ENCODE assay signal across 19 mouse cellular contexts in the genomic region with DNA sequence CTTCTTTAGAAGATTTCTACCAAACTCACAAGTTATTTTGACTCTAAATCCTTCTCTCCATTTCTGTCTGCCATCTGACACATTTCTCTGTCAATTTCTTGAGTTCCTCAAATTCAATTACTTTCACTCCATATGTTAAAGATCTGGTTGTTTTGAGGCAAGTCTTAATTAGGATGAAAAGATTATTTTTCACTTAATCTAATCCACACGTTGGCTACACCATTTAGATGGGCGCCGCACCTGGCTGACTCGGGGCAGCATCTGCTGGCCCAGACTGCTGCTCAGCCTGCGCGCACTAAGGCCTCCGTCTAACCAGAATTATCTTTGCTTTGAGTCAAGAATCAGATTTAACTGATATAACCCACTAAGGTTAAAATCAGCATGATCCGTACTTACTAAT.
"Had no signal": no experiment of that assay in that cellular context is flagged by ENCODE, and none has a peak within 500 bp of the region (broad histone marks: within the 10 kb centered on the region; RNA-seq: fewer than 3 reads in every experiment).

No protein-coding gene starts in this region.

- DNase-seq: lung, adult 18-20 months; lung, embryonic 14.5 days; lung, postnatal 10 days; lung, postnatal 4 days; midbrain, embryonic 14.5 days; retina, postnatal 1 day; right cerebral cortex, adult 18-20 months; right cerebral cortex, postnatal 25 days; right cerebral cortex, postnatal 4 days; spleen, adult 18-20 months; thymus, adult 18-20 months; thymus, postnatal 14 days; thymus, postnatal 36 days had no signal

- H3K9ac ChIP-seq: lung, embryonic 14.5 days; midbrain, embryonic 12.5 days; neural tube, embryonic 13.5 days; neural tube, embryonic 15.5 days had no signal

- H3K36me3 ChIP-seq: midbrain, embryonic 10.5 days; midbrain, embryonic 12.5 days; neural tube, embryonic 13.5 days; neural tube, embryonic 15.5 days had no signal

- H3K9me3 ChIP-seq: midbrain, embryonic 10.5 days; midbrain, embryonic 12.5 days; neural tube, embryonic 13.5 days; neural tube, embryonic 15.5 days had no signal

- ATAC-seq: midbrain, embryonic 16.5 days had no signal

- H3K27ac ChIP-seq: midbrain, embryonic 10.5 days; midbrain, embryonic 12.5 days; neural tube, embryonic 13.5 days; neural tube, embryonic 15.5 days had no signal

- H3K4me1 ChIP-seq: midbrain, embryonic 10.5 days; midbrain, embryonic 12.5 days; neural tube, embryonic 13.5 days; neural tube, embryonic 15.5 days had no signal

- H3K27me3 ChIP-seq: neural tube, embryonic 13.5 days; neural tube, embryonic 15.5 days had no signal

- H3K4me3 ChIP-seq: midbrain, embryonic 10.5 days; midbrain, embryonic 12.5 days; myocyte; neural tube, embryonic 13.5 days; neural tube, embryonic 15.5 days had no signal

- H3K4me2 ChIP-seq: lung, embryonic 14.5 days; midbrain, embryonic 12.5 days; neural tube, embryonic 13.5 days; neural tube, embryonic 15.5 days had no signal
